In the genomic region with DNA sequence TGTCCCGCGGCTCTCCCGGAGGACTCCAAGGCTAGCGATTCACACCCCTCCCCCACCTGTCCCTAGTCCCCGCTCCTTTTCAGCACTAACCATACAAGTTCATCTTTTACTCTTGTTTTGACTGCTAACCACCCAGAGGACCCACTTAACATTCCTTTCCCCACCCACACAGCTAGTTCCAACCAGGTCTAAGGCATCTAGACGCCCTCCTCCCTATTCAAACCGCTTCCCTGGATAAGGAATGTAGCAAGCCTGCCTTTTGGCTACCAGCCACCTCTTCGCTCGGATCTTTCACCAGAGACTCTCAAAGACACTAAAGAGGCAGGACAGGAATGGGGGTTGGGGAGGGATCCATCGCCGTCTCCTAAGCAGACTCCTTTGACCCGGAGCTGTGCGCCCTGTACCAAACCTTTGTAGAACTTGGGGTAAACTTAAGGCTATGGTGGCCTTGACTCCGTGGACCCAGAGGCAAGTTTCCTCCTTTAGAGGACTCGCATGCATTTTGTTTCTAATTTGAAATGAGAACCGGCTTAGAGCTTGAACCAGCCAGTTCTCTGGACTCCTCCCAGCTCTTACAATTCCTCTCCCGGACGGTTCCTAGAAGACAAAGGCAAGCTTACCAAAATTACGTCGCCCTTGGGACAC, we compare ENCODE assay signal across 8 mouse cellular contexts. TPM values are rescaled to one million over a fixed set of nuclear protein-coding genes. Genes with fewer than 3 reads are reported as not detected.
DNase-seq lines count a peak whose midpoint lies in the region; ATAC-seq lines count a peak whose summit lies in the region.

No protein-coding gene starts in this region.

- 7% methylated on average over 20 of the region's 20 CpGs for WGBS in limb, embryonic 12.5 days
- WGBS in midbrain, embryonic 14.5 days, result 7% methylated on average over 20 of the region's 20 CpGs

- H3K27ac ChIP-seq in limb, embryonic 12.5 days, result peak overlapping the region; percentile 77
- H3K27ac ChIP-seq in midbrain, embryonic 14.5 days (replicated peaks; ENCODE audit: low read depth, low read length), result peak overlapping the region; percentile 50; the same call in 1 of the 2 replicates

- H3K27me3 ChIP-seq in limb, embryonic 12.5 days, result peaks cover 26% of the 10 kb centered on the region
- no peaks in the 10 kb centered on the region for H3K27me3 ChIP-seq in midbrain, embryonic 14.5 days (ENCODE audit: control insufficient read depth, insufficient read depth, low read length)

- peak; percentile 18 for DNase-seq in urinary bladder, postnatal 25 days (ENCODE audit: low spot score)
- no peak for DNase-seq in urinary bladder, postnatal 10 days (ENCODE audit: low spot score)
- peak; percentile 63 for DNase-seq in fibroblast of lung, adult 2 months (ENCODE audit: low read depth)
- peak; percentile 71 for DNase-seq in heart, postnatal 4 days
- DNase-seq in midbrain, embryonic 14.5 days, result peak; percentile 76
- DNase-seq in yolk sac, embryonic 10.5 days (ENCODE audit: low spot score), result peak; percentile 69
- no peak for DNase-seq in thymus, postnatal 36 days

- peak; percentile 71; the same call in 1 of the 2 replicates for ATAC-seq in limb, embryonic 12.5 days (ENCODE audit: insufficient number of reproducible peaks, insufficient read depth, low FRiP score, low TSS enrichment, low read depth)
- peak; percentile 60; the same call in 1 of the 2 replicates for ATAC-seq in midbrain, embryonic 14.5 days (ENCODE audit: low FRiP score, low TSS enrichment)

- no peaks in the 10 kb centered on the region for H3K9me3 ChIP-seq in limb, embryonic 12.5 days
- no peaks in the 10 kb centered on the region for H3K9me3 ChIP-seq in midbrain, embryonic 14.5 days (ENCODE audit: control insufficient read depth, low read length)

- H3K4me3 ChIP-seq in limb, embryonic 12.5 days (replicated peaks), result peak overlapping the region; percentile 18
- H3K4me3 ChIP-seq in midbrain, embryonic 14.5 days (replicated peaks; ENCODE audit: low read depth, low read length), result no peak overlapping the region

- 0 out of 2 replicates have a peak, but pooled peaks cover 5% of the 10 kb centered on the region for H3K4me1 ChIP-seq in limb, embryonic 12.5 days (replicated peaks)
- peaks cover 5% of the 10 kb centered on the region; the same call in 1 of the 2 replicates for H3K4me1 ChIP-seq in midbrain, embryonic 14.5 days (ENCODE audit: control insufficient read depth, insufficient read depth, low read length)

- H3K9ac ChIP-seq in limb, embryonic 12.5 days (replicated peaks), result 0 out of 2 replicates have a peak overlapping the region, but pooled peaks have one; percentile 27
- no peak overlapping the region for H3K9ac ChIP-seq in midbrain, embryonic 14.5 days (replicated peaks; ENCODE audit: low read length)

- peak overlapping the region; percentile 52 for H3K4me2 ChIP-seq in limb, embryonic 12.5 days
- H3K4me2 ChIP-seq in midbrain, embryonic 14.5 days (ENCODE audit: low read length), result peak overlapping the region; percentile 45

- H3K36me3 ChIP-seq in limb, embryonic 12.5 days, result no peaks in the 10 kb centered on the region
- H3K36me3 ChIP-seq in midbrain, embryonic 14.5 days (ENCODE audit: control insufficient read depth, insufficient read depth, low read length), result no peaks in the 10 kb centered on the region

RNA-seq across cellular contexts. Expression of a gene that starts 4.7 kb away (rescaled TPM):
- total RNA-seq in heart, postnatal 4 days (2021), result under 1 TPM; 0.38 to 0.41 TPM
- 0.10 and 0.24 TPM in 2 replicates for polyA plus RNA-seq in limb, embryonic 12.5 days (2016; fragmentation: Nextera tagmentation; extraction: Ambion mirVana)
- 0.11 TPM in 1 of 2 replicates, not detected in the other for polyA plus RNA-seq in midbrain, embryonic 14.5 days (2014; fragmentation: Nextera tagmentation; extraction: Ambion mirVana)

Comparison
In these comparisons a context has a peak if more than half of its experiments do, and no peak if none do; other contexts are left out.
1. DNase-seq: peak in urinary bladder, postnatal 25 days (single experiment), fibroblast of lung, adult 2 months (single experiment), heart, postnatal 4 days (single experiment), midbrain, embryonic 14.5 days (single experiment) and yolk sac, embryonic 10.5 days (single experiment); none in urinary bladder, postnatal 10 days (single experiment) and thymus, postnatal 36 days (0 of 2).